Mouse (Mus musculus) CH12.LX (cell line): Measurements from ENCODE around the gene Gnas. TPM values are rescaled to one million over a fixed set of nuclear protein-coding genes. Genes with fewer than 3 reads are reported as not detected.

Experiments used
- DNase-seq: peaks from one replicate; pipeline ENCODE4 v3.0.0-alpha.2; 2013; ENCODE audit errors: extremely low read depth
- H3K27ac ChIP-seq: 2 replicates; pipeline ENCODE4 v1.5.1; 2012; ENCODE audit warnings: low read depth, mild to moderate bottlenecking, control low read depth, moderate library complexity; ENCODE audit not compliant: insufficient read depth
- H3K27me3 ChIP-seq: replicated peaks from 2 replicates; pipeline ENCODE3; 2012; ENCODE audit warnings: inconsistent platforms
- H3K36me3 ChIP-seq, 2 experiments: replicated peaks in 1 of 2; 2 replicates each; pipeline versions ENCODE3 to v1.6.1; 2012; ENCODE audit warnings: inconsistent platforms in 1 of 2, low read length in 1 of 2, mild to moderate bottlenecking in 1 of 2, mixed read lengths in 1 of 2, moderate library complexity in 1 of 2; ENCODE audit not compliant: control insufficient read depth in 1 of 2, insufficient read depth in 1 of 2
- H3K4me1 ChIP-seq, 2 experiments: 2 replicates each; pipeline ENCODE4 v1.6.1; 2012; ENCODE audit warnings: inconsistent platforms in 1 of 2, moderate library complexity in 1 of 2; ENCODE audit not compliant: insufficient read depth in 2 of 2, control insufficient read depth in 1 of 2
- H3K4me2 ChIP-seq: 2 replicates; pipeline ENCODE4 v1.6.1; 2012; ENCODE audit warnings: low read depth, mild to moderate bottlenecking, control low read depth; ENCODE audit not compliant: poor library complexity, insufficient read depth, severe bottlenecking
- H3K4me3 ChIP-seq, 3 experiments: fragments of 150-350 bp in 1 of 3; sonication (generic) in 1 of 3; replicated peaks in 1 of 3; 2 replicates each; pipeline versions ENCODE3 to v1.5.1; 2011 to 2012; ENCODE audit warnings: low read depth in 2 of 3, low read length in 2 of 3, mild to moderate bottlenecking in 2 of 3, moderate library complexity in 2 of 3, control low read depth in 1 of 3, improper control_type of control experiment in 1 of 3, inconsistent platforms in 1 of 3, mixed read lengths in 1 of 3; ENCODE audit not compliant: poor library complexity in 1 of 3
- H3K79me2 ChIP-seq: replicated peaks from 2 replicates; pipeline ENCODE4 v1.6.1; 2012; ENCODE audit warnings: mild to moderate bottlenecking, moderate library complexity; ENCODE audit not compliant: control insufficient read depth, poor library complexity, insufficient read depth, severe bottlenecking; ENCODE audit errors: extremely low read depth
- H3K9ac ChIP-seq: 2 replicates; pipeline ENCODE4 v1.6.1; 2012; ENCODE audit warnings: low read depth, mild to moderate bottlenecking, control low read depth, moderate library complexity; ENCODE audit not compliant: insufficient read depth
- H3K9me3 ChIP-seq: replicated peaks from 2 replicates; pipeline ENCODE3; 2012; ENCODE audit warnings: low read length, inconsistent platforms, mixed read lengths
- BHLHE40 ChIP-seq: IDR thresholded peaks from 2 replicates; pipeline ENCODE4 v1.6.1; 2011; ENCODE audit warnings: mild to moderate bottlenecking, low read depth, low read length, improper control_type of control experiment
- CHD1 ChIP-seq: IDR thresholded peaks from 2 replicates; pipeline ENCODE4 v1.6.1; 2012; ENCODE audit warnings: low read depth, low read length, improper control_type of control experiment, inconsistent platforms
- E2F4 ChIP-seq: IDR thresholded peaks from 2 replicates; pipeline ENCODE4 v1.6.1; 2011; ENCODE audit warnings: low read depth, low read length, improper control_type of control experiment; ENCODE audit not compliant: insufficient replicate concordance
- ELF1 ChIP-seq: IDR thresholded peaks from 2 replicates; pipeline ENCODE4 v1.6.1; 2014; ENCODE audit warnings: low read depth, mild to moderate bottlenecking, inconsistent platforms, low read length, improper control_type of control experiment
- IRF4 ChIP-seq: IDR thresholded peaks from 2 replicates; pipeline ENCODE4 v1.6.1; 2014; ENCODE audit warnings: low read depth, mild to moderate bottlenecking, inconsistent platforms, low read length, improper control_type of control experiment
- JUND ChIP-seq: conservative IDR thresholded peaks from 2 replicates; pipeline ENCODE4 v1.6.1; 2011; ENCODE audit warnings: low read depth, low read length, improper control_type of control experiment
- KAT2A ChIP-seq: IDR thresholded peaks from 2 replicates; pipeline ENCODE4 v1.6.1; 2012; ENCODE audit warnings: low read length, improper control_type of control experiment, inconsistent platforms; ENCODE audit not compliant: insufficient replicate concordance
- MAFK ChIP-seq: IDR thresholded peaks from 2 replicates; pipeline ENCODE4 v1.6.1; 2011; ENCODE audit warnings: low read length, improper control_type of control experiment; ENCODE audit not compliant: insufficient replicate concordance
- MAX ChIP-seq: IDR thresholded peaks from 2 replicates; pipeline ENCODE4 v1.6.1; 2011; ENCODE audit warnings: low read length, improper control_type of control experiment
- MYC ChIP-seq: IDR thresholded peaks from 2 replicates; pipeline ENCODE4 v1.6.1; 2011; ENCODE audit warnings: low read depth, mild to moderate bottlenecking, improper control_type of control experiment, low read length
- PAX5 ChIP-seq: IDR thresholded peaks from 2 replicates; pipeline ENCODE4 v1.6.1; 2012; ENCODE audit warnings: low read length, inconsistent platforms, mixed read lengths
- POLR2AphosphoS2 ChIP-seq: IDR thresholded peaks from 2 replicates; pipeline ENCODE4 v1.6.1; 2011; ENCODE audit warnings: low read depth, low read length, improper control_type of control experiment
- RCOR1 ChIP-seq: conservative IDR thresholded peaks from 2 replicates; pipeline ENCODE4 v1.6.1; 2012; ENCODE audit warnings: low read depth, mild to moderate bottlenecking, inconsistent platforms, low read length, improper control_type of control experiment
- SIN3A ChIP-seq: IDR thresholded peaks from 2 replicates; pipeline ENCODE4 v1.6.1; 2012; ENCODE audit warnings: low read length, improper control_type of control experiment, inconsistent platforms
- SMC3 ChIP-seq: IDR thresholded peaks from 2 replicates; pipeline ENCODE4 v1.6.1; 2011; ENCODE audit warnings: low read depth, low read length, improper control_type of control experiment
- TBP ChIP-seq: conservative IDR thresholded peaks from 2 replicates; pipeline ENCODE4 v1.6.1; 2011; ENCODE audit warnings: low read depth, low read length, improper control_type of control experiment
- TCF12 ChIP-seq: IDR thresholded peaks from 2 replicates; pipeline ENCODE4 v1.6.1; 2014; ENCODE audit warnings: low read depth, mild to moderate bottlenecking, inconsistent platforms, low read length, improper control_type of control experiment
- UBTF ChIP-seq: IDR thresholded peaks from 2 replicates; pipeline ENCODE4 v1.6.1; 2012; ENCODE audit warnings: low read depth, mild to moderate bottlenecking, inconsistent platforms, low read length, improper control_type of control experiment, moderate library complexity
- ZC3H11A ChIP-seq: IDR thresholded peaks from 2 replicates; pipeline ENCODE4 v1.6.1; 2012; ENCODE audit warnings: low read depth, mild to moderate bottlenecking, inconsistent platforms, low read length, improper control_type of control experiment
- dilution Hi-C: fragments of 300-500 bp; cut with MboI; formaldehyde crosslinking; loops from 2 replicates; pipeline ENCODE4 v1.14.3; 2020; ENCODE audit warnings: low sequenced_read_pairs; ENCODE audit not compliant: extremely low pct_unique_long_range_greater_than_20kb, extremely low pct_ligation_motif_present
- in situ Hi-C: fragments of 300-500 bp; cut with MboI; formaldehyde crosslinking; loops from 3 replicates; pipeline ENCODE4 v1.14.3; 2019; ENCODE audit warnings: low sequenced_read_pairs, low pct_ligation_motif_present, low pct_unique_long_range_greater_than_20kb, mixed read lengths
- polyA plus RNA-seq: library from polyadenylated mRNA; unstranded; fragments of >175 nt; gene quantifications from 2 replicates; pipeline ENCODE4 v1.2.1, GENCODE M21; 2012; ENCODE audit warnings: low read depth; ENCODE audit not compliant: insufficient read length
- total RNA-seq, 2 experiments: library from RNA; depleted of rRNA; stranded (reverse); fragments of 300-350 nt in 1 of 2; fragments of >200 nt in 1 of 2; gene quantifications; 2 replicates each; pipeline ENCODE4 v1.2.3; 2012 to 2014

Gnas gene
- total and polyA plus RNA-seq, 3 experiments: 369 to 502 (median 452) TPM

DNA sequence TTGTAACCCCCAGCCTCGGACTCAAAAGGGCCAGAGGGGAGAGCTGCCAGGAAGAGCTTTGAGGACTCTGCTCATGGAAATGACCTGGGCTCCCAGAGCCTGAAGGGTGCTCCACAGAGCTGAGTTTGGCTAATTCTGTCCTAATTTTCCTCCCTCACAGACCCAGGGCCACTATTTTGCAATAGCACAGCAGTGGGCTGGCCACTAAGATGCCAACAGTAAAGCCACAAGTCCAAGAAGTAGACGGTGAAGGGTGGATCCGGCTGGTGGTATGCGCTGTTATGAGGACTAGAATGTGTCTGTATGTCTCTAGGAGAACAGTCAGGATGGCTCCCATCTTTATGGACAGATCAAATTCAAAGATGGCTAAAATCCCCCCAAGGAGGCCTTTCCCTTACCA, 74.4 kb downstream of the Gnas start:
- Histone ChIP-seq H3K4me1 (no peaks in the 10 kb centered on the region), H3K4me3 (no peak overlapping the region), H3K27me3 (no peaks in the 10 kb centered on the region), H3K27ac (no peak overlapping the region), H3K9ac (no peak overlapping the region), H3K36me3 (no peaks in the 10 kb centered on the region), H3K4me2 (no peak overlapping the region), H3K79me2 (no peaks in the 10 kb centered on the region), H3K9me3 (no peaks in the 10 kb centered on the region)
- TF ChIP-seq RCOR1: no peak
- TF ChIP-seq KAT2A: no peak
- no peak for TF ChIP-seq ZC3H11A
- no peak for TF ChIP-seq MAFK
- TF ChIP-seq IRF4: no peak
- TF ChIP-seq ELF1: no peak
- no peak for TF ChIP-seq POLR2AphosphoS2
- no peak for TF ChIP-seq TCF12
- TF ChIP-seq TBP: no peak
- TF ChIP-seq SIN3A: no peak
- no peak for TF ChIP-seq JUND
- no peak for TF ChIP-seq PAX5
- TF ChIP-seq SMC3: no peak
- no peak for TF ChIP-seq UBTF
- DNase-seq: no peak
- dilution Hi-C loops (no loop called here), in situ Hi-C loops (loop anchor here (5.0 kb wide), 1 partner anchor 39 kb away; no protein-coding TSS in a partner anchor)

DNA sequence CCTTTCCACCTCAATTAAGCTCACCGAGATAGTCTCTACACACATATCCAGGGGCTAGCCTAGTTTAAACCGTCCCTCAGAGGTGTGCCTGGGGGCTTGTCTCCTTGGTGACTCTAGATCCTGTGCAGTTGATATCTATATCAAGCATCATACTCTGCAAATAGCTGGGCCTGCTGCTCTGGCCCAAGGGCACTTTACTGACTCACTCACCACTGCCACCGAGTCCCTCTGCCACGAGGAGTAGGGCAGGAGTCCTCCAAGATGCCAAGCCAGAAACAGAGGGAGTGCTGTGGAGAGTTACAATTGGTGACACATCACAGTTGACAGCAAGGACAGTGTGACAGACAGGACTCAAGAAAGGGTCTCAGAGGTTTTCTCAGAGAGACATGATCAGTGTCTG, 75.5 kb downstream of the Gnas start:
- H3K79me2 ChIP-seq: no peaks in the 10 kb centered on the region
- TF ChIP-seq MYC: no peak
- TF ChIP-seq CHD1: no peak
- no peak overlapping the region for H3K27ac ChIP-seq
- H3K9ac ChIP-seq: no peak overlapping the region
- no peaks in the 10 kb centered on the region for H3K27me3 ChIP-seq
- H3K36me3 ChIP-seq: no peaks in the 10 kb centered on the region
- in situ Hi-C loops (loop anchor here (5.0 kb wide), 1 partner anchor 38 kb away; no protein-coding TSS in a partner anchor), dilution Hi-C loops (no loop called here)
- no peak overlapping the region for H3K4me3 ChIP-seq
- no peak overlapping the region for H3K4me2 ChIP-seq
- no peaks in the 10 kb centered on the region for H3K9me3 ChIP-seq
- no peaks in the 10 kb centered on the region for H3K4me1 ChIP-seq
- no peak for DNase-seq

DNA sequence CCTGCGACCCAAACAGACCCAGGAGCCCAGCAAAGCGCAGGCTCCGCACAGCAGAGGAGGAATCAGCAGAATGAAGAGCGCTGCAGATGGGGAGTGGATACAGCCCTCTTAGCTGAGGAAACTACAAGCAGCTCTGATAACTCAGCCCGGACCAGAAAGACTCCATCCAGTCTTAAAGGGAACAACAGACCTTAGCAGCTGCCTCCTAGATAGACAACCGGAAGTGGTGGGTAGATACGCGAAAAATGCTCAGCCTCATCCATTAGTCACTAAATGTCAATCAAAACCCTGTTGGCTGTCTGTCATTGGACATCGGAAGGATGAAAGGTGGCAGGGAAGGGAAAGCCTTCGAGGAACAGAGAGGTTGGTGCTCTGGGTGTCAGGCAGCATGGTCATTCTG, 82.5 kb downstream of the Gnas start:
- H3K4me3 ChIP-seq: no peak overlapping the region
- DNase-seq: no peak
- dilution Hi-C loops: no loop called here
- in situ Hi-C loops: no loop called here
- H3K9ac ChIP-seq: no peak overlapping the region
- H3K36me3 ChIP-seq: no peaks in the 10 kb centered on the region
- no peaks in the 10 kb centered on the region; a peak in 1 of 4 replicates for H3K4me1 ChIP-seq
- no peak overlapping the region for H3K4me2 ChIP-seq
- no peak for TF ChIP-seq E2F4
- no peak for TF ChIP-seq MAX
- no peak for TF ChIP-seq BHLHE40
- TF ChIP-seq POLR2AphosphoS2: no peak
- TF ChIP-seq TCF12: no peak
- no peak for TF ChIP-seq PAX5
- no peak for TF ChIP-seq RCOR1
- no peak for TF ChIP-seq ELF1
- H3K79me2 ChIP-seq: no peaks in the 10 kb centered on the region
- no peak overlapping the region for H3K27ac ChIP-seq
- H3K9me3 ChIP-seq: no peaks in the 10 kb centered on the region
- H3K27me3 ChIP-seq: no peaks in the 10 kb centered on the region
